Mouse (Mus musculus) embryonic facial prominence, embryonic 14.5 days (tissue): ENCODE measurements around the gene Ccdc57. TPM values are rescaled to one million over a fixed set of nuclear protein-coding genes. Genes with fewer than 3 reads are reported as not detected.

ENCODE experiments used
- ATAC-seq: fragments of 200-750 bp; cut with Nextera tagmentation; 2 replicates; pipeline ENCODE4 v1.8.0; 2017; ENCODE audit warnings: low read depth, moderate number of reproducible peaks, moderate TSS enrichment
- DNase-seq: peaks from one replicate; pipeline ENCODE4 v3.0.0-alpha.2; 2015; ENCODE audit warnings: low spot score
- H3K27ac ChIP-seq: fragments of 300-500 bp; sonication (generic); replicated peaks from 2 replicates; pipeline ENCODE4 v1.5.1; 2014; ENCODE audit warnings: low read depth, mild to moderate bottlenecking, low read length, moderate library complexity
- H3K27me3 ChIP-seq: fragments of 300-500 bp; sonication (generic); replicated peaks from 2 replicates; pipeline ENCODE4 v1.6.1; 2014; ENCODE audit warnings: low read length; ENCODE audit not compliant: control insufficient read depth, insufficient read depth
- H3K36me3 ChIP-seq: fragments of 300-500 bp; sonication (generic); 2 replicates; pipeline ENCODE4 v1.6.1; 2014; ENCODE audit warnings: low read length, mixed read lengths; ENCODE audit not compliant: control insufficient read depth, insufficient read depth
- H3K4me1 ChIP-seq: fragments of 300-500 bp; sonication (generic); 2 replicates; pipeline ENCODE4 v1.6.1; 2014; ENCODE audit warnings: antibody characterized with exemption, low read length; ENCODE audit not compliant: control insufficient read depth, insufficient read depth
- H3K4me2 ChIP-seq: fragments of 300-500 bp; sonication (generic); 2 replicates; pipeline ENCODE4 v1.6.1; 2014; ENCODE audit warnings: low read depth, mild to moderate bottlenecking, low read length, moderate library complexity, mixed read lengths
- H3K4me3 ChIP-seq: fragments of 300-500 bp; sonication (generic); 2 replicates; pipeline ENCODE4 v1.5.1; 2014; ENCODE audit warnings: low read depth, mild to moderate bottlenecking, low read length
- H3K9ac ChIP-seq: fragments of 300-500 bp; sonication (generic); 2 replicates; pipeline ENCODE4 v1.6.1; 2014; ENCODE audit warnings: low read depth, mild to moderate bottlenecking, low read length, moderate library complexity, mixed read lengths
- H3K9me3 ChIP-seq: fragments of 300-500 bp; sonication (generic); 2 replicates; pipeline ENCODE4 v1.6.1; 2016; ENCODE audit warnings: low read length; ENCODE audit not compliant: control insufficient read depth
- WGBS: fragments of 180-500 bp; shearing (Covaris S2); extraction: QIAGEN DNeasy Blood & Tissue Kit; methylation state at CpG from one replicate; pipeline ENCODE4 v1.1.7; 2014; 5-methylcytosine and 5-hydroxymethylcytosine counted together
- polyA plus RNA-seq: library from polyadenylated mRNA; unstranded; fragments of >200 nt; fragmentation: Nextera tagmentation; extraction: Ambion mirVana; gene quantifications from 2 replicates; pipeline ENCODE4 v1.2.1, GENCODE M21; 2014

Ccdc57 gene
- polyA plus RNA-seq, 1 experiment from 2014 or later = 4.6 TPM

DNA sequence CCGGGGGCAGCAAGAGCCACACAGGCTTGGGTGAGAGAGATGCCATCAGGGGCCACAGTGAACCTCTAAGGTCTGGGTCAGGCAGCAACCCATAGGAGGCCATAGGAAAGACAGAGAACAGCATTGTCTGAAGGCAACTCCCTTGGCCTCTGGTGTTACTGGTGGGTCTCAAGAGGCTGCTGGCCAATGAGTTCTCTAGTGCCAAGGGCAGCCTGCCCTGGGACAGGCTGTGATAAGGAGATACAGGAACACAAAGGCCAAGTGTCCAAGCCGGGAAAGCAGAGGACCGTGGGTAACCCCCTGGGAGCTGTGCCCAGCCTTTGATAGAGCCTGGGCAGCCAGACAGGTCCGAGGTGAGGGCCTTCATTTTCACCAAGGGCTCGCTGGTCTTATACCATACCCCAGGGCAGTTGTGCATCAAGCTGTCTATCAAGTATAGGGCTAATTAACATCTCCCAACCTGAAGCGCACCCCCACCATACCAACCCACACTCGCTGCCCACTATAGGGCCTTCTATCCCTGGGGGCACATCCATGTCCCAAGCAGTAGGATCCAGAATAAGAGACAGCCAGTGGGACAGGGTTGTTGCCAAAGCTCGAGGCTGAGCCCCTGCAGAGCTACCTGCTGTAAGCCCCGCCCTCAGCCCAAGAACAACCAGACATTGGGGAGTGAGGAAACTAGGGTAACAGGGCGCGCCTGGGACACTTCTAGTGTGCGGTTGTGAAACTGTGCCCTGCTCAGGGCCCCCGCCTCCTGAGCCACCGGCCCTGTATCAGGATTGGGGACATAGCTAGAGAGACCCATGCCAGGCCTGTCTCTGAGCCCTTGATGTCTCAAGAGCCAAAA lies 111.4 kb downstream of the Ccdc57 start:
- Histone ChIP-seq H3K9me3 (no peaks in the 10 kb centered on the region), H3K27ac (no peak overlapping the region), H3K4me3 (peak overlapping the region; percentile 91), H3K9ac (peak overlapping the region; percentile 89; the same call in 1 of the 2 replicates), H3K36me3 (peaks cover 65% of the 10 kb centered on the region), H3K4me2 (peak overlapping the region; percentile 86), H3K27me3 (no peaks in the 10 kb centered on the region), H3K4me1 (peaks cover 25% of the 10 kb centered on the region)
- ATAC-seq (no peak), DNase-seq (no peak)
- WGBS = 79% methylated on average over 14 of the region's 14 CpGs

- Histone ChIP-seq H3K4me3 (no peak overlapping the region), H3K4me1 (peaks cover 22% of the 10 kb centered on the region), H3K9ac (no peak overlapping the region), H3K27me3 (no peaks in the 10 kb centered on the region), H3K4me2 (no peak overlapping the region), H3K9me3 (no peaks in the 10 kb centered on the region), H3K27ac (no peak overlapping the region), H3K36me3 (peaks cover 68% of the 10 kb centered on the region)
- no peak for ATAC-seq
- DNase-seq = no peak
- 94% methylated on average over 12 of the region's 14 CpGs for WGBS
Observed at GRCm38 (mm10) chr11:120820546-120820945, 112.1 kb downstream of the Ccdc57 start.

DNA sequence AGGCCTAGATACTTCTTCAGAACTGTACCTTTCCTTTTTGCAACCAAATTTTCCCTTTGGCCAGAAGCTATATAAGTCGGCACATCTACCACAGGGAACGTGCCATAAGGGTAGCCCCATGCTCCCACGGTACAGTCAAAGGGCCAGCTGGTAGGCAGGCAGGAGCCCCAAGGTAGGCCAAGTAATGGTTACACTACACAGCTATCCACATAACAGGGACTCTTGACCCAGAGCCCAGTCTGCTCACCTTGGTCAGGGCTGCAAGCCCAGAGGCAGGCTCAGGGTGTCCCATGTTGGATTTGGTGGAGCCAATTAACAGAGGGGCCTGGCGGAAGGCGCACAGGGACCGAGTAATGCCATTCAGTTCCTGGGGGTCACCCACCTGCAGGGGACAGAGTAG lies 113.1 kb downstream of the Ccdc57 start:
- Histone ChIP-seq H3K4me1 (peaks cover 15% of the 10 kb centered on the region), H3K27me3 (no peaks in the 10 kb centered on the region), H3K4me2 (no peak overlapping the region), H3K4me3 (no peak overlapping the region), H3K9ac (no peak overlapping the region), H3K9me3 (no peaks in the 10 kb centered on the region), H3K36me3 (peaks cover 77% of the 10 kb centered on the region), H3K27ac (no peak overlapping the region)
- WGBS = 91% methylated on average over 6 of the region's 6 CpGs
- DNase-seq = no peak
- ATAC-seq = no peak

DNA sequence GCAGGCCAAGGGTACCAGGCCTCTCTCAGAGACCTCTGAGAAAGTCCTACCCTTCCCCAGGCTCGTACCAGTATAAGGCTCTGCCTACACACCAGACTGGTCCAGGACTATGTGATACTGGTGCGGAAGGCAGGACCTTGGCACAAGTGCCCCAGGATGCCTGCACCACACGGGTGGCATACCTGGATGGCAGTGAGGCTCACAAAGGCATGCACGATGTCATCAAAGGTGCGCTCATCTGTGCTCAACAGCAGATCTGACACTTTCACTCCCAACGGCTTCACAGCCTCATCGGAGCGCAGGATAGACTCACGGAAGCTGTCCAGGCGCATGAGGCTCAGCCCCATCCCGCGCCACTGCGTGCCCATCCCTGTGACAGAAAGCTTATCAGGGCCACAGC lies 114.4 kb downstream of the Ccdc57 start:
- no peak overlapping the region for H3K9ac ChIP-seq
- DNase-seq (no peak), ATAC-seq (no peak)
- H3K9me3 ChIP-seq = no peaks in the 10 kb centered on the region
- H3K4me1 ChIP-seq = peaks cover 15% of the 10 kb centered on the region
- H3K27ac ChIP-seq = no peak overlapping the region
- no peak overlapping the region for H3K4me3 ChIP-seq
- no peaks in the 10 kb centered on the region for H3K27me3 ChIP-seq
- peaks cover 90% of the 10 kb centered on the region for H3K36me3 ChIP-seq
- WGBS = 98% methylated on average over 13 of the region's 13 CpGs
- H3K4me2 ChIP-seq = no peak overlapping the region

GRCm38 (mm10) chr11:120817358-120817757 lies 115.3 kb downstream of the Ccdc57 start:
- Histone ChIP-seq H3K36me3 (peaks cover 97% of the 10 kb centered on the region), H3K4me3 (no peak overlapping the region), H3K27me3 (no peaks in the 10 kb centered on the region), H3K9ac (no peak overlapping the region), H3K9me3 (no peaks in the 10 kb centered on the region), H3K4me1 (peaks cover 11% of the 10 kb centered on the region), H3K27ac (no peak overlapping the region), H3K4me2 (no peak overlapping the region)
- no peak for DNase-seq
- WGBS = 96% methylated on average over 6 of the region's 6 CpGs
- ATAC-seq = no peak

GRCm38 (mm10) chr11:120812068-120812467 lies 120.6 kb downstream of the Ccdc57 start:
- Histone ChIP-seq H3K9ac (no peak overlapping the region), H3K4me3 (no peak overlapping the region), H3K36me3 (peaks cover 100% of the 10 kb centered on the region), H3K27ac (no peak overlapping the region), H3K9me3 (no peaks in the 10 kb centered on the region), H3K4me2 (no peak overlapping the region), H3K4me1 (no peaks in the 10 kb centered on the region), H3K27me3 (no peaks in the 10 kb centered on the region)
- no peak for DNase-seq
- ATAC-seq = no peak
- WGBS = 92% methylated on average over 13 of the region's 16 CpGs

- Histone ChIP-seq H3K36me3 (peaks cover 77% of the 10 kb centered on the region), H3K4me1 (no peaks in the 10 kb centered on the region), H3K4me3 (no peak overlapping the region), H3K9me3 (no peaks in the 10 kb centered on the region), H3K9ac (no peak overlapping the region), H3K4me2 (no peak overlapping the region), H3K27ac (no peak overlapping the region), H3K27me3 (no peaks in the 10 kb centered on the region)
- ATAC-seq = no peak
- no peak for DNase-seq
- WGBS = 94% methylated on average over 12 of the region's 12 CpGs
Observed at GRCm38 (mm10) chr11:120808010-120808409, 124.7 kb downstream of the Ccdc57 start.

GRCm38 (mm10) chr11:120805375-120806298 lies 127.0 kb downstream of the Ccdc57 start:
- no peak overlapping the region for H3K4me3 ChIP-seq
- H3K9me3 ChIP-seq = no peaks in the 10 kb centered on the region
- H3K9ac ChIP-seq = no peak overlapping the region
- peaks cover 53% of the 10 kb centered on the region for H3K36me3 ChIP-seq
- no peaks in the 10 kb centered on the region for H3K4me1 ChIP-seq
- no peaks in the 10 kb centered on the region for H3K27me3 ChIP-seq
- no peak for ATAC-seq
- no peak for DNase-seq
- H3K27ac ChIP-seq = no peak overlapping the region
- H3K4me2 ChIP-seq = no peak overlapping the region
- 85% methylated on average over 7 of the region's 7 CpGs for WGBS
